Mouse (Mus musculus): ENCODE results near the gene Zswim2. TPM values are rescaled to one million over a fixed set of nuclear protein-coding genes. Genes with fewer than 3 reads are reported as not detected.
"Not testable (repeated sequence)": the region's sequence is repeated elsewhere in the genome, so short reads cannot be mapped to it uniquely, and the experiment has no call there.

The Zswim2 gene
- not detected for total RNA-seq (2021)
- long read RNA-seq, experiment 1, result 0 reads
- long read RNA-seq, experiment 2, result 0 reads

- peak in 1 of 2 experiments; percentile 23 for DNase-seq
- intact Hi-C loops (cut with DNase I), result no loop called here
These were observed at the start of gene Zswim2 for GRCm38 (mm10) chr2:83940931-83941361. Zswim2 (minus strand) TSS chr2:83941228.

DNA sequence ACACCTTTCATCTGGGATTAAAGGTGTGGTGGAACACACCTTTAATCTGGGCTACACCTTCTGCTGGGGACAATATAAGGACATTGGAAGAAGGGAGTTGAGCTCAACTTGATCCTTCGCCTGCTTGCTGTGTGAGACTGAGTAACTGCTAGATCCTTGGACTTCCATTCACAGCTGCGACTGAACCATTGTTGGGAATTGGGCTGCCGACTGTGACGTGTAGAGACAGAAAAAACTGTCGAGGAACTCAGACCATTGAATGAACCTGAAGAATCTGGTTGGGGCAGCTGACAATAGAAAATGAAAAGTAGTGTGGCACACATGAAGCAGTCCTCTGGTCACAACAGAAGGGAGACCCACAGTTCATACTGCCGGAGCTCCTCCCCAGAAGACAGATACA lies 49.2 kb upstream of the Zswim2 start, which contains the start of gene Gm13691:
TSS of gene Gm13691 (plus strand) at position 301 of the 400 bp plus-strand sequence.
- DNase-seq; intact Hi-C loops (cut with DNase I): not testable (repeated sequence)

GRCm38 (mm10) chr2:83984443-83984842 lies 43.4 kb upstream of the Zswim2 start, which contains the start of gene Gm13697:
Gm13697 (plus strand) TSS chr2:83984743.
- DNase-seq; intact Hi-C loops (cut with DNase I): not testable (repeated sequence)

- DNase-seq; intact Hi-C loops (cut with DNase I): not testable (repeated sequence)
These were observed 37.6 kb upstream of the Zswim2 start, which contains the start of gene Gm13694 for GRCm38 (mm10) chr2:83978633-83979032. Gm13694 (plus strand) TSS chr2:83978933.

- not testable (repeated sequence) for DNase-seq
These were observed 31.8 kb upstream of the Zswim2 start, which contains the start of gene Gm13696 for GRCm38 (mm10) chr2:83972823-83973222. Gm13696 (plus strand) TSS chr2:83973123.

GRCm38 (mm10) chr2:83967013-83967412 lies 26.0 kb upstream of the Zswim2 start, which contains the start of gene Gm13695:
Gm13695 (plus strand) TSS chr2:83967313.
- intact Hi-C loops (cut with DNase I); DNase-seq: not testable (repeated sequence)

More at GRCm38 (mm10) chr2:83972823-83973222, 31.8 kb upstream of the Zswim2 start, which contains the start of gene Gm13696:
- intact Hi-C loops (cut with DNase I), result not testable (repeated sequence)

DNA sequence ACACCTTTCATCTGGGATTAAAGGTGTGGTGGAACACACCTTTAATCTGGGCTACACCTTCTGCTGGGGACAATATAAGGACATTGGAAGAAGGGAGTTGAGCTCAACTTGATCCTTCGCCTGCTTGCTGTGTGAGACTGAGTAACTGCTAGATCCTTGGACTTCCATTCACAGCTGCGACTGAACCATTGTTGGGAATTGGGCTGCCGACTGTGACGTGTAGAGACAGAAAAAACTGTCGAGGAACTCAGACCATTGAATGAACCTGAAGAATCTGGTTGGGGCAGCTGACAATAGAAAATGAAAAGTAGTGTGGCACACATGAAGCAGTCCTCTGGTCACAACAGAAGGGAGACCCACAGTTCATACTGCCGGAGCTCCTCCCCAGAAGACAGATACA lies 20.2 kb upstream of the Zswim2 start, which contains the start of gene Gm13693:
TSS of gene Gm13693 (plus strand) at position 301 of the 400 bp plus-strand sequence.
- intact Hi-C loops (cut with DNase I), result not testable (repeated sequence)

DNA sequence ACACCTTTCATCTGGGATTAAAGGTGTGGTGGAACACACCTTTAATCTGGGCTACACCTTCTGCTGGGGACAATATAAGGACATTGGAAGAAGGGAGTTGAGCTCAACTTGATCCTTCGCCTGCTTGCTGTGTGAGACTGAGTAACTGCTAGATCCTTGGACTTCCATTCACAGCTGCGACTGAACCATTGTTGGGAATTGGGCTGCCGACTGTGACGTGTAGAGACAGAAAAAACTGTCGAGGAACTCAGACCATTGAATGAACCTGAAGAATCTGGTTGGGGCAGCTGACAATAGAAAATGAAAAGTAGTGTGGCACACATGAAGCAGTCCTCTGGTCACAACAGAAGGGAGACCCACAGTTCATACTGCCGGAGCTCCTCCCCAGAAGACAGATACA lies 14.4 kb upstream of the Zswim2 start, which contains the start of gene Gm13698:
TSS of gene Gm13698 (plus strand) at position 301 of the 400 bp plus-strand sequence.
- DNase-seq; intact Hi-C loops (cut with DNase I): not testable (repeated sequence)

More for the DNA sequence above, 20.2 kb upstream of the Zswim2 start, which contains the start of gene Gm13693:
- DNase-seq, result not testable (repeated sequence)

GRCm38 (mm10) chr2:83941792-83942191 lies 764 bp upstream of the Zswim2 start:
- no peak for DNase-seq
- intact Hi-C loops (cut with DNase I), result no loop called here

DNA sequence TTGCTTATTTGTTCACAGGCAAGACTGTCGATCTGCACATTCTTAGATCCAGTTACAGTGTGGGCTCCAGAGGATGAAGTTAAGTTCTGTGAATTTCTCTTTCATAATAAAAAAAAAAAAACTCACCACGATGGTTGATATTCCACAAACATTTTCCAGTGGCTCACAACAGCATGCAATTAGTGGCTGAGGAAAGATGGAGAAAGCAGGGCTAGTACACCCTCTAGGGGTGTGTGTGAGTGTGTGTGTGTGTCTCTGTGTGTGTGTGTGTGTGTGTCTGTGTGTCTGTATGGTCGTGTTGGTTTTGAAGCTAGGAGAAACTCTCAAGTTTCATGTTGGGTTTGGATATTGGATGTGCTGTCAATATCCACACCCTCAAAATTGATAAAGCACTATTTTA lies 350 bp upstream of the Zswim2 start:
- intact Hi-C loops (cut with DNase I), result no loop called here
- no peak for DNase-seq

DNA sequence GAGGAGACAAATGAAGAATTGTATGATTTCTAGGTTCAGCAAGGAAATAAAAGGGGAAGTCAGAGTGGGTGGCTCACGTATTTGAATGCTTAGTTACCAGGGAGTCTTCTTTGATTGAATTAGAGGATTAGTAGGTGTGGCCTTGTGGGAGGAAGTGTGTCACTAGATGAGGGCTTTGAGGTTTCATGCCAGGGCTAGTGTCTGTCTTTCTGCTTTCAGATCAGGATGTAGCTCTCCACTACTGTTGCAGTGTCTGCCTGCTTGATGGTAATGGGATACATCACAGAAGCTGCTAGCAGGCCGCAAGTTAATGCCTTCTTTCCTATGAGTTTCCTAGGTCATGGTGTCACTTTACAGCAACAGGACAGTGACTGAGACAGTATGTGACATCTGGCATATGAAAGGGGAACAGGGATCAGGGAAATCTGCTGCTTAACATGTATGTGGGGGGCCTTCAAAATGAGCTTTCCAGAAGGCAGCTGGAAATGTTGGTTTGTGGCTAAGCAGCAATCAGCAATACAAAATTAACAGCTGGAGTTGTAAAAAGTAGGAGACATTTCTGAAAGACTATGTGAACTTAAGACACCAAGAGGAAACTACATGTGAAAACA lies 11.4 kb downstream of the Zswim2 start:
- no peak for DNase-seq
- intact Hi-C loops (cut with DNase I), result no loop called here

- no peak for DNase-seq
- intact Hi-C loops (cut with DNase I), result no loop called here
These were observed 39.0 kb downstream of the Zswim2 start for GRCm38 (mm10) chr2:83901896-83902540.

- DNase-seq, result no peak
- intact Hi-C loops (cut with DNase I), result no loop called here
These were observed 47.3 kb downstream of the Zswim2 start for GRCm38 (mm10) chr2:83893701-83894100.

- DNase-seq, result no peak
- intact Hi-C loops (cut with DNase I), result no loop called here
These were observed 57.1 kb downstream of the Zswim2 start for GRCm38 (mm10) chr2:83883850-83884420.

Other genes with a start within 250 kb of the Zswim2 start
- gene Itgav, start 216.8 kb downstream of the Zswim2 start, total RNA-seq (2021), result 10 to 100 TPM; 39.4 to 48.9 TPM
- 1 to 10 TPM in 1 of 2 experiments, under 1 TPM in 1; 0.84 to 1.6 TPM for gene Fam171b, start 128.6 kb downstream of the Zswim2 start, total RNA-seq (2021)
- gene Gm13698, start 14.5 kb upstream of the Zswim2 start, total RNA-seq (2021), result under 1 TPM; 0.52 to 0.74 TPM
- under 1 TPM; 0.52 to 0.74 TPM for gene Gm13693, start 20.3 kb upstream of the Zswim2 start, total RNA-seq (2021)
- under 1 TPM; 0.52 to 0.74 TPM for gene Gm13695, start 26.1 kb upstream of the Zswim2 start, total RNA-seq (2021)
- under 1 TPM; 0.52 to 0.74 TPM for gene Gm13696, start 31.9 kb upstream of the Zswim2 start, total RNA-seq (2021)
- under 1 TPM; 0.52 to 0.74 TPM for gene Gm13694, start 37.7 kb upstream of the Zswim2 start, total RNA-seq (2021)
- under 1 TPM; 0.52 to 0.74 TPM for gene Gm13697, start 43.5 kb upstream of the Zswim2 start, total RNA-seq (2021)
- under 1 TPM; 0.52 to 0.74 TPM for gene Gm13691, start 49.3 kb upstream of the Zswim2 start, total RNA-seq (2021)